Mouse (Mus musculus): Measurements from ENCODE around the gene Mgat3. TPM values are rescaled to one million over a fixed set of nuclear protein-coding genes. Genes with fewer than 3 reads are reported as not detected.

The Mgat3 gene
- total RNA-seq, 2 experiments from 2014 or later = 80.4 to 83.1 TPM

DNA sequence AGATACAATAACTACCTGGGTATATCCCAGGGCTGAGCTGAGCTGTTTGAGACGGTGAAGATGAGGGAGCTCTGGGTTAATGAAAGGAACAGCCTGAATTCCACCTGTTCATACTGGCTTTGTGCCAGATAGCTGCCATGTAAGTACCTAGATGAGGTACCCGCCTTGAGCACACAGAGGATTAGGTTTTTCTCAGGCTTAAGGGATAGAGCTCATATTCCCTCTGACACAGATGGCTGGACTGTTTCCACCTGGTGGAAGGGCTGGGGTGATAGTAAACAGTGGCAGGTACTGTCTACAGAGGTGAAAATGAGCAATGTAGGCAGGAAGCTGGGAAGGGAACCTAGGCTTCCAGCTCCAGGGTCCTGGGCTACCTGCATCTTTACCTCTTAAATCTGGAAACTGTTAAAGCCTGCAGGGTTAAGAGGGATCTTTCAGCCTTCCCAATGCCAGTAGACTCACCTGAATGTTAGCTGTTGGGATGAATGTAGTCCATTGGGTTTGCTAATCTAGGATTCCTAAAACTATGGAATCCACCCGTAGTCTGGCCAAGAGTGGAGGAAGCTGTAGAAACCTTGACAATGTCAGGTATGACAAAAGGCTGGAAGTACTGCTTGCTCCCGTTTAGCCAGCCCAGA, 84.2 kb downstream of the Mgat3 start:
- no peak for DNase-seq
- intact Hi-C loops (cut with DNase I) = no loop called here

GRCm38 (mm10) chr15:80258240-80259170, 85.0 kb downstream of the Mgat3 start:
- no peak for DNase-seq
- intact Hi-C loops (cut with DNase I) = no loop called here

GRCm38 (mm10) chr15:80259406-80260045, 86.0 kb downstream of the Mgat3 start:
- DNase-seq = no peak
- intact Hi-C loops (cut with DNase I) = no loop called here

DNA sequence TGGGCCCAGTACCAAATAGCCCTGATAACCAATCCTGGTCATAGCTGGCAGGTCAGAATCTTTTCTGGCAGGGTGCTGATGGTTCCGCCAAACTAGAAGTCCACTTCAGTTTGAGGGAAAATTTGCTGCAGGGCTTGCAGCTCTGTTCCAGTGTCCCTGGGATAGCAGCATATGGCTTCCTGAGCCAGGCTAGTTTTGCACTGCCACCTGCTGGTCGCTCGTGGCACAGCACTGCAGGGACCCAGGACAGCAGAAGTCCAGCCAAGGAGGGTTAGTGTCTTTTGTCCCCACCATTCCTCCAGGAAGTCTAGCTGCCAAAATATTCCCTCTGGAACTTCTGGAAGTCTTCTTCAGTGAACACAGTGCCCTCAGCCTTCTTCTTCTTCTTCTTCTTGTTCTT, 87.2 kb downstream of the Mgat3 start:
- peak; percentile 89 for DNase-seq
- intact Hi-C loops (cut with DNase I) = no loop called here

- intact Hi-C loops (cut with DNase I) = no loop called here
These were observed 87.6 kb downstream of the Mgat3 start for GRCm38 (mm10) chr15:80261100-80261499.

GRCm38 (mm10) chr15:80263610-80264575, 90.4 kb downstream of the Mgat3 start, which contains the start of gene Rps19bp1:
Gene Rps19bp1, minus strand, starts transcription at chr15:80264315.
- DNase-seq = peak; percentile 88
- intact Hi-C loops (cut with DNase I) = no loop called here

More at GRCm38 (mm10) chr15:80261100-80261499, 87.6 kb downstream of the Mgat3 start:
- DNase-seq = no peak

Other genes with a start within 250 kb of the Mgat3 start
- gene Cbx7, start 202.6 kb upstream of the Mgat3 start, total RNA-seq (2021) = 1 to 10 TPM; 5.6 to 6.8 TPM
- 10 to 100 TPM; 19.2 to 26.6 TPM for gene Pdgfb, start 158.7 kb upstream of the Mgat3 start, total RNA-seq (2021)
- 100 to 1,000 TPM; 175 to 191 TPM for gene Syngr1, start 82.4 kb upstream of the Mgat3 start, total RNA-seq (2021)
- 100 to 1,000 TPM; 535 to 552 TPM for gene Rpl3, start 81.9 kb upstream of the Mgat3 start, total RNA-seq (2021)
- gene Tab1, start 40.6 kb upstream of the Mgat3 start, total RNA-seq (2021) = 10 to 100 TPM; 27.7 to 36.2 TPM
- gene Mief1, start 60.3 kb downstream of the Mgat3 start, total RNA-seq (2021) = 10 to 100 TPM; 29.3 to 30.6 TPM
- gene AC140267.1, start 62.1 kb downstream of the Mgat3 start, total RNA-seq (2021) = 10 to 100 TPM; 21.1 to 22.2 TPM
- 100 to 1,000 TPM; 116 to 119 TPM for gene Atf4, start 81.5 kb downstream of the Mgat3 start, total RNA-seq (2021)
- gene Rps19bp1, start 90.6 kb downstream of the Mgat3 start, total RNA-seq (2021) = 10 to 100 TPM; 45.1 to 50.3 TPM
- 10 to 100 TPM; 43.3 to 44.4 TPM for gene Cacna1i, start 113.5 kb downstream of the Mgat3 start, total RNA-seq (2021)

All from left cerebral cortex, postnatal 4 days (tissue).